Mouse (Mus musculus) intestine, embryonic 15.5 days (tissue): ENCODE results near the gene S100a14. TPM values are rescaled to one million over a fixed set of nuclear protein-coding genes. Genes with fewer than 3 reads are reported as not detected.

Experiments used
- ATAC-seq: fragments of 200-750 bp; cut with Nextera tagmentation; 2 replicates; pipeline ENCODE4 v1.8.0; 2017; ENCODE audit warnings: moderate TSS enrichment, moderate library complexity
- H3K27ac ChIP-seq: fragments of 300-500 bp; sonication (generic); 2 replicates; pipeline ENCODE4 v1.5.1; 2015; ENCODE audit warnings: mild to moderate bottlenecking, inconsistent platforms
- H3K27me3 ChIP-seq: fragments of 300-500 bp; sonication (generic); replicated peaks from 2 replicates; pipeline ENCODE4 v1.6.1; 2015; ENCODE audit warnings: inconsistent platforms
- H3K36me3 ChIP-seq: fragments of 300-500 bp; sonication (generic); 2 replicates; pipeline ENCODE4 v1.6.1; 2015; ENCODE audit warnings: inconsistent platforms
- H3K4me1 ChIP-seq: fragments of 300-500 bp; sonication (generic); replicated peaks from 2 replicates; pipeline ENCODE4 v1.6.1; 2015; ENCODE audit warnings: inconsistent platforms
- H3K4me2 ChIP-seq: fragments of 300-500 bp; sonication (generic); replicated peaks from 2 replicates; pipeline ENCODE4 v1.6.1; 2015; ENCODE audit warnings: mild to moderate bottlenecking, inconsistent platforms
- H3K4me3 ChIP-seq: fragments of 300-500 bp; sonication (generic); replicated peaks from 2 replicates; pipeline ENCODE4 v1.5.1; 2015; ENCODE audit warnings: inconsistent platforms
- H3K9ac ChIP-seq: fragments of 300-500 bp; sonication (generic); 2 replicates; pipeline ENCODE4 v1.6.1; 2015; ENCODE audit warnings: inconsistent platforms
- H3K9me3 ChIP-seq: fragments of 300-500 bp; sonication (generic); 2 replicates; pipeline ENCODE4 v1.6.1; 2016; ENCODE audit warnings: inconsistent platforms
- WGBS: fragments of 180-500 bp; shearing (Covaris S2); methylation state at CpG from one replicate; pipeline ENCODE4 v1.1.7; 2015; 5-methylcytosine and 5-hydroxymethylcytosine counted together
- polyA plus RNA-seq: library from polyadenylated mRNA; unstranded; fragments of >200 nt; fragmentation: Nextera tagmentation; extraction: Ambion mirVana; gene quantifications from 2 replicates; pipeline ENCODE4 v1.2.1, GENCODE M21; 2015

Gene S100a14
- polyA plus RNA-seq, 1 experiment from 2014 or later, result 6.3 TPM

- 3% methylated on average over 20 of the region's 20 CpGs for WGBS
- H3K4me2 ChIP-seq, result peak overlapping the region; percentile 61
- peak overlapping the region; percentile 99 for H3K9ac ChIP-seq
- peak overlapping the region; percentile 95 for H3K27ac ChIP-seq
- H3K36me3 ChIP-seq, result peaks cover 10% of the 10 kb centered on the region
- no peaks in the 10 kb centered on the region for H3K27me3 ChIP-seq
- H3K9me3 ChIP-seq, result no peaks in the 10 kb centered on the region
- ATAC-seq, result no peak
- H3K4me3 ChIP-seq, result peak overlapping the region; percentile 97
- peaks cover 15% of the 10 kb centered on the region; the same call in 1 of the 2 replicates for H3K4me1 ChIP-seq
Measured at GRCm38 (mm10) chr3:90508287-90508949, 18.2 kb upstream of the S100a14 start.

- ATAC-seq, result peak; percentile 94
- under 1% methylated on average over 66 of the region's 66 CpGs for WGBS
- Histone ChIP-seq H3K27ac (peak within 1 kb of the TSS; percentile 95), H3K9ac (peak within 1 kb of the TSS; percentile 99), H3K36me3 (peaks cover 8% of the 10 kb centered on the region; the same call in 1 of the 2 replicates), H3K4me1 (peaks cover 21% of the 10 kb centered on the region), H3K9me3 (no peaks in the 10 kb centered on the region), H3K4me3 (peak within 1 kb of the TSS; percentile 97), H3K4me2 (peak within 1 kb of the TSS; percentile 61), H3K27me3 (no peaks in the 10 kb centered on the region)
Measured at GRCm38 (mm10) chr3:90508950-90509746, 17.5 kb upstream of the S100a14 start, which contains the start of gene Chtop. Gene Chtop (minus strand): TSS chr3:90509498.

- ATAC-seq, result peak; percentile 6
- 18% methylated on average over 2 of the region's 2 CpGs for WGBS
- peak overlapping the region; percentile 61 for H3K4me2 ChIP-seq
- H3K27me3 ChIP-seq, result no peaks in the 10 kb centered on the region
- H3K9ac ChIP-seq, result no peak overlapping the region
- peak overlapping the region; percentile 61 for H3K27ac ChIP-seq
- H3K9me3 ChIP-seq, result no peaks in the 10 kb centered on the region
- H3K4me1 ChIP-seq, result peaks cover 21% of the 10 kb centered on the region
- peaks cover 8% of the 10 kb centered on the region; the same call in 1 of the 2 replicates for H3K36me3 ChIP-seq
- peak overlapping the region; percentile 97 for H3K4me3 ChIP-seq
Measured at GRCm38 (mm10) chr3:90509747-90510123, 16.9 kb upstream of the S100a14 start.

GRCm38 (mm10) chr3:90512276-90512675, 14.4 kb upstream of the S100a14 start:
- H3K4me1 ChIP-seq, result peaks cover 29% of the 10 kb centered on the region
- no peak for ATAC-seq
- 85% methylated on average over 5 of the region's 5 CpGs for WGBS
- no peak overlapping the region for H3K9ac ChIP-seq
- no peaks in the 10 kb centered on the region for H3K9me3 ChIP-seq
- no peaks in the 10 kb centered on the region for H3K27me3 ChIP-seq
- H3K36me3 ChIP-seq, result no peaks in the 10 kb centered on the region
- H3K27ac ChIP-seq, result no peak overlapping the region
- no peak overlapping the region for H3K4me2 ChIP-seq
- H3K4me3 ChIP-seq, result no peak overlapping the region

- peak overlapping the region; percentile 51; the same call in 1 of the 2 replicates for H3K9ac ChIP-seq
- H3K36me3 ChIP-seq, result no peaks in the 10 kb centered on the region
- H3K4me2 ChIP-seq, result peak overlapping the region; percentile 87
- no peaks in the 10 kb centered on the region for H3K9me3 ChIP-seq
- 77% methylated on average over 9 of the region's 9 CpGs for WGBS
- peak overlapping the region; percentile 43; the same call in 1 of the 2 replicates for H3K4me3 ChIP-seq
- ATAC-seq, result no peak
- H3K4me1 ChIP-seq, result peaks cover 21% of the 10 kb centered on the region
- H3K27me3 ChIP-seq, result no peaks in the 10 kb centered on the region
- no peak overlapping the region for H3K27ac ChIP-seq
Measured at GRCm38 (mm10) chr3:90512948-90513642, 13.6 kb upstream of the S100a14 start.

- Histone ChIP-seq H3K27ac (peak within 1 kb of the TSS; percentile 67), H3K36me3 (no peaks in the 10 kb centered on the region), H3K9me3 (no peaks in the 10 kb centered on the region), H3K27me3 (no peaks in the 10 kb centered on the region), H3K4me3 (peak within 1 kb of the TSS; percentile 43), H3K9ac (peak within 1 kb of the TSS; percentile 51), H3K4me1 (peaks cover 19% of the 10 kb centered on the region), H3K4me2 (peak within 1 kb of the TSS; percentile 87)
- WGBS, result 4% methylated on average over 25 of the region's 25 CpGs
- peak; percentile 74 for ATAC-seq
Measured at GRCm38 (mm10) chr3:90513796-90514590, 12.7 kb upstream of the S100a14 start, which contains the start of the genes S100a1 and S100a13. Gene S100a1 (minus strand): TSS chr3:90514392. Gene S100a13 (plus strand): TSS chr3:90514435.

- Histone ChIP-seq H3K4me1 (peaks cover 19% of the 10 kb centered on the region), H3K27ac (peak overlapping the region; percentile 67), H3K36me3 (no peaks in the 10 kb centered on the region), H3K9me3 (no peaks in the 10 kb centered on the region), H3K4me3 (peak overlapping the region; percentile 43), H3K9ac (peak overlapping the region; percentile 51), H3K27me3 (no peaks in the 10 kb centered on the region), H3K4me2 (peak overlapping the region; percentile 87)
- 0% methylated on average over 10 of the region's 10 CpGs for WGBS
- ATAC-seq, result peak; percentile 88
Measured at GRCm38 (mm10) chr3:90514691-90515090, 12.0 kb upstream of the S100a14 start.

- 29% methylated on average over 1 of the region's 1 CpGs for WGBS
- Histone ChIP-seq H3K9ac (peak overlapping the region; percentile 51; the same call in 1 of the 2 replicates), H3K27me3 (no peaks in the 10 kb centered on the region), H3K4me1 (peaks cover 19% of the 10 kb centered on the region), H3K27ac (no peak overlapping the region; the same call in 1 of the 2 replicates), H3K36me3 (no peaks in the 10 kb centered on the region), H3K9me3 (no peaks in the 10 kb centered on the region), H3K4me2 (peak overlapping the region; percentile 87), H3K4me3 (peak overlapping the region; percentile 43)
- ATAC-seq, result peak; percentile 18
Measured at GRCm38 (mm10) chr3:90515242-90515641, 11.4 kb upstream of the S100a14 start.

GRCm38 (mm10) chr3:90515789-90516188, 10.9 kb upstream of the S100a14 start:
- no peak for ATAC-seq
- Histone ChIP-seq H3K9ac (no peak overlapping the region), H3K4me2 (peak overlapping the region; percentile 87; the same call in 1 of the 2 replicates), H3K9me3 (no peaks in the 10 kb centered on the region), H3K27me3 (no peaks in the 10 kb centered on the region), H3K36me3 (no peaks in the 10 kb centered on the region), H3K4me1 (peaks cover 19% of the 10 kb centered on the region), H3K4me3 (no peak overlapping the region), H3K27ac (no peak overlapping the region)
- WGBS, result 90% methylated on average over 4 of the region's 4 CpGs

- H3K36me3 ChIP-seq, result no peaks in the 10 kb centered on the region
- no peak overlapping the region for H3K4me2 ChIP-seq
- H3K4me1 ChIP-seq, result peaks cover 19% of the 10 kb centered on the region
- H3K9ac ChIP-seq, result no peak overlapping the region
- no peaks in the 10 kb centered on the region for H3K9me3 ChIP-seq
- no peak for ATAC-seq
- H3K4me3 ChIP-seq, result no peak overlapping the region
- no peaks in the 10 kb centered on the region for H3K27me3 ChIP-seq
- WGBS, result 75% methylated on average over 4 of the region's 4 CpGs
- H3K27ac ChIP-seq, result no peak overlapping the region
Measured at GRCm38 (mm10) chr3:90517711-90518110, 8.9 kb upstream of the S100a14 start.

- H3K27ac ChIP-seq, result 0 out of 2 replicates have a peak overlapping the region, but pooled peaks have one; percentile 17
- 61% methylated on average over 4 of the region's 4 CpGs for WGBS
Measured at GRCm38 (mm10) chr3:90525421-90525820, 1.2 kb upstream of the S100a14 start.

More at GRCm38 (mm10) chr3:90525421-90525820, 1.2 kb upstream of the S100a14 start:
- H3K4me1 ChIP-seq, result peaks cover 7% of the 10 kb centered on the region; the same call in 1 of the 2 replicates
- no peaks in the 10 kb centered on the region for H3K36me3 ChIP-seq
- 0 out of 2 replicates have a peak, but pooled peaks have one; percentile 27 for ATAC-seq
- no peak overlapping the region for H3K4me3 ChIP-seq
- H3K4me2 ChIP-seq, result no peak overlapping the region
- no peaks in the 10 kb centered on the region for H3K9me3 ChIP-seq
- H3K9ac ChIP-seq, result no peak overlapping the region
- H3K27me3 ChIP-seq, result no peaks in the 10 kb centered on the region
